ENCODE assay signal across 16 mouse cellular contexts in the genomic region with DNA sequence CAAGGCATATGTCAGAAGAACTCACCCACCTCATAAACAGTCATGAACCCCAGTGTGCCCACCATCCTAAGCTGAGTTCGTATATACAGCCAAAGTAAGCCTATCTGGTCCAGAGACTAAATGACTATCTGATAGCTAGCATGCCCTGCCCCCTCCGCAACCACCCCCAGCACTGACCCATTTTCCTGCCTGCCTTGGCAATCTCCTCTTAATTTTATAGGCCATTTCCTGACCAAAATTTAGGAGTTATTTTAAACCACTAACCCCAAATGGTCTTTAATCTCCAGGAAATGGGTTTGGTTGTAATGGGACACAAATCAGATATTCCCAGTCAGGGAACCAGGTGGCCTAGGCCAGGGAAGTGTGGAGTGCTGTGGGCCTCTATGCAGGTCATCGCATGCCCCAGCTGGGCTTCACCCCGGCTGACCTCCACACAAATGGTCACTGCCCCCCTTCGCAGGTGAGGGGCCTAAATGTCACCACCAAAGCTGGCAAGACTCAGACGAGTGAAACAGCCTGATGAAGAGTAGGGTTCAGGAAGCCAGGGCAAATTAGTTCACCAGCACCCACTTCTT.
"Had no signal": no experiment of that assay in that cellular context is flagged by ENCODE, and none has a peak within 500 bp of the region (broad histone marks: within the 10 kb centered on the region; RNA-seq: fewer than 3 reads in every experiment).

No protein-coding gene starts in this region.

- H3K9ac ChIP-seq: limb, embryonic 12.5 days; liver, embryonic 13.5 days; liver, postnatal 0 days; lung, embryonic 15.5 days; midbrain, embryonic 12.5 days; neural tube, embryonic 15.5 days had no signal

- DNase-seq: liver; liver, embryonic 13.5 days; liver, postnatal 0 days; lung, postnatal 14 days; right cerebral cortex, adult 18-20 months; right cerebral cortex, postnatal 25 days; thymus, postnatal 36 days had no signal

- ATAC-seq: intestine, postnatal 0 days; liver, postnatal 0 days; midbrain, embryonic 16.5 days had no signal

- H3K27ac ChIP-seq: layer of hippocampus, adult 2 months; limb, embryonic 12.5 days; liver, embryonic 13.5 days; lung, embryonic 15.5 days; macrophage; midbrain, embryonic 12.5 days; neural tube, embryonic 15.5 days had no signal

- H3K4me3 ChIP-seq: layer of hippocampus, adult 2 months; limb, embryonic 12.5 days; liver, embryonic 13.5 days; lung, embryonic 15.5 days; megakaryocyte, embryonic 14.5 days; midbrain, embryonic 12.5 days; neural tube, embryonic 15.5 days had no signal

- H3K36me3 ChIP-seq: liver, embryonic 13.5 days; midbrain, embryonic 12.5 days; neural tube, embryonic 15.5 days had no signal

- H3K4me1 ChIP-seq: megakaryocyte, embryonic 14.5 days had no signal

- H3K9me3 ChIP-seq: limb, embryonic 12.5 days; liver, embryonic 13.5 days; lung, embryonic 15.5 days; midbrain, embryonic 12.5 days; neural tube, embryonic 15.5 days had no signal

- H3K27me3 ChIP-seq: liver, embryonic 13.5 days; lung, embryonic 15.5 days had no signal

- H3K4me2 ChIP-seq: limb, embryonic 12.5 days; liver, embryonic 13.5 days; lung, embryonic 15.5 days; midbrain, embryonic 12.5 days; neural tube, embryonic 15.5 days had no signal
